28 mouse cellular contexts compared by ENCODE assay signal in the genomic region with DNA sequence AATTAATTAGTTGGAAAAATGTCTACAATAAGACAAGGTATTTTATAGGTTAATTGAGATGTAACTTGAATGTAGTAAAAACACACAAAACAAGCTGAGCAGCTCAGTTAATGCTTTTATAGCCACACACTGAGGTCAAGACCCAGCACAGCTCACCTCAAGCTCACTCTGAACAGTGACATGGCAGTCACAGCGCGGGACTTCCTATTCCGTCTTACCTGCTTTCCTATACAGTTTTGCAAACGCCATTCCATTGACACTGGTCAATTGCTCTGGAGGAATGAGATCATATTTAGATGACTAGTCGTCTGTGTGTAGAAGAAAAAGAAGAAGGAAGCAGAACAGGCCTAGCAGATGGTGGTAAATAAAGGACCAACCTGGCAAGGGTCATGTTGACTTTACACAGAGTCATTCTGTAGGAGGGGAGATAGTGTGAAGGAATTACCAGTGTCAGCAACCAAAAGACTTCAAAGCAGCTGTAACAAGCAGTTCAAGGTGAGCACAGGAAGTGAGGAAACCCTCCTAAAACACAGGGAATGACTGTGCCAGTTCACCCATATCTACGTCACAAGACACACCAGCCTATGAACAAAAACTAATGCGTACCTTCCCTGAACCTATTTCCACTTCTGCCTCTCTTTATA.
DNase-seq lines count a peak whose midpoint lies in the region; ATAC-seq and TF ChIP-seq lines count a peak whose summit lies in the region.
"Had no signal": no experiment of that assay in that cellular context is flagged by ENCODE, and none has a peak within 500 bp of the region (broad histone marks: within the 10 kb centered on the region; RNA-seq: fewer than 3 reads in every experiment).

No protein-coding gene starts in this region.

- no peak overlapping the region for H3K9ac ChIP-seq in kidney, embryonic 15.5 days
- no peak overlapping the region for H3K9ac ChIP-seq in kidney, embryonic 14.5 days (ENCODE audit: low read depth, low read length)
- H3K9ac ChIP-seq in intestine, postnatal 0 days (ENCODE audit: low read depth, low read length): no peak overlapping the region
- no peak overlapping the region for H3K9ac ChIP-seq in stomach, postnatal 0 days (ENCODE audit: low read length)
- no peak overlapping the region for H3K9ac ChIP-seq in forebrain, postnatal 0 days
- H3K9ac ChIP-seq: embryonic facial prominence, embryonic 12.5 days; forebrain, embryonic 15.5 days; heart, embryonic 12.5 days; hindbrain, embryonic 13.5 days had no signal

- TF ChIP-seq CTCF in intestine, postnatal 0 days (IDR thresholded peaks at IDR 0.05; ENCODE audit: low read depth): no peak
- TF ChIP-seq CTCF in stomach, postnatal 0 days (IDR thresholded peaks at IDR 0.05; ENCODE audit: low read depth): no peak
- no peak for TF ChIP-seq CTCF in forebrain, postnatal 0 days (IDR thresholded peaks at IDR 0.05; ENCODE audit: low read depth)
- TF ChIP-seq CTCF in left cerebral cortex, adult 2 months (IDR thresholded peaks at IDR 0.05): no peak

- H3K27me3 ChIP-seq in kidney, embryonic 15.5 days: no peaks in the 10 kb centered on the region
- H3K27me3 ChIP-seq in kidney, embryonic 14.5 days (ENCODE audit: control insufficient read depth, insufficient read depth, low read length): no peaks in the 10 kb centered on the region
- H3K27me3 ChIP-seq in intestine, postnatal 0 days (replicated peaks; ENCODE audit: control insufficient read depth, insufficient read depth, low read length): no peaks in the 10 kb centered on the region
- H3K27me3 ChIP-seq in stomach, postnatal 0 days (ENCODE audit: control insufficient read depth, insufficient read depth, low read length): no peaks in the 10 kb centered on the region
- H3K27me3 ChIP-seq in forebrain, postnatal 0 days (ENCODE audit: insufficient read depth, low read length): no peaks in the 10 kb centered on the region
- H3K27me3 ChIP-seq: embryonic facial prominence, embryonic 12.5 days; forebrain, embryonic 15.5 days; heart, embryonic 12.5 days; hindbrain, embryonic 13.5 days had no signal

- no peaks in the 10 kb centered on the region for H3K36me3 ChIP-seq in kidney, embryonic 15.5 days
- no peaks in the 10 kb centered on the region for H3K36me3 ChIP-seq in kidney, embryonic 14.5 days (ENCODE audit: control insufficient read depth, insufficient read depth, low read length)
- H3K36me3 ChIP-seq in intestine, postnatal 0 days (ENCODE audit: control insufficient read depth, insufficient read depth): no peaks in the 10 kb centered on the region
- H3K36me3 ChIP-seq in stomach, postnatal 0 days (ENCODE audit: control insufficient read depth, insufficient read depth, low read length): no peaks in the 10 kb centered on the region
- no peaks in the 10 kb centered on the region for H3K36me3 ChIP-seq in forebrain, postnatal 0 days (ENCODE audit: insufficient read depth)
- H3K36me3 ChIP-seq: embryonic facial prominence, embryonic 12.5 days; forebrain, embryonic 15.5 days; heart, embryonic 12.5 days; hindbrain, embryonic 13.5 days had no signal

- peaks cover 5% of the 10 kb centered on the region; the same call in 1 of the 2 replicates for H3K4me1 ChIP-seq in kidney, embryonic 15.5 days
- H3K4me1 ChIP-seq in kidney, embryonic 14.5 days (ENCODE audit: control insufficient read depth, insufficient read depth, low read length): no peaks in the 10 kb centered on the region
- H3K4me1 ChIP-seq in intestine, postnatal 0 days (replicated peaks; ENCODE audit: control insufficient read depth, insufficient read depth, low read length): no peaks in the 10 kb centered on the region; the same call in 1 of the 2 replicates
- H3K4me1 ChIP-seq in stomach, postnatal 0 days (replicated peaks; ENCODE audit: control insufficient read depth, insufficient read depth): no peaks in the 10 kb centered on the region
- peaks cover 5% of the 10 kb centered on the region for H3K4me1 ChIP-seq in forebrain, postnatal 0 days (ENCODE audit: insufficient read depth)
- H3K4me1 ChIP-seq: embryonic facial prominence, embryonic 12.5 days had no signal

- H3K4me2 ChIP-seq in kidney, embryonic 15.5 days: no peak overlapping the region
- H3K4me2 ChIP-seq in kidney, embryonic 14.5 days (replicated peaks; ENCODE audit: low read depth, low read length): no peak overlapping the region
- H3K4me2 ChIP-seq in intestine, postnatal 0 days (replicated peaks; ENCODE audit: low read depth): no peak overlapping the region
- H3K4me2 ChIP-seq in stomach, postnatal 0 days (replicated peaks; ENCODE audit: low read depth): no peak overlapping the region
- no peak overlapping the region for H3K4me2 ChIP-seq in forebrain, postnatal 0 days (ENCODE audit: low read depth)
- H3K4me2 ChIP-seq: embryonic facial prominence, embryonic 12.5 days; forebrain, embryonic 15.5 days; heart, embryonic 12.5 days; hindbrain, embryonic 13.5 days had no signal

- intact Hi-C loops in left cerebral cortex, adult 2 months (cut with DNase I): loop anchor here (5.0 kb wide), 1 partner anchor 137 kb away; no protein-coding TSS in a partner anchor

- DNase-seq in stomach, postnatal 0 days (ENCODE audit: low spot score): peak; percentile 38
- DNase-seq in forebrain, postnatal 0 days: no peak
- no peak for DNase-seq in left cerebral cortex, adult 2 months (ENCODE audit: extremely low spot score in 1 of 2, low spot score in 2 of 2)
- DNase-seq: adrenal gland, postnatal 10 days; cerebellum, adult 11 months; cerebellum, adult 9-10 months; cerebellum, postnatal 36 days; embryo, embryonic 11 days; heart, adult 2 months; heart, postnatal 4 days; kidney, adult 9 months; kidney, postnatal 25 days; lung, adult 18-20 months; lung, postnatal 14 days; midbrain, embryonic 14.5 days; retina, postnatal 1 day; right cerebral cortex, postnatal 14 days; thymus, adult 2 months; thymus, postnatal 36 days had no signal

- ATAC-seq in kidney, embryonic 15.5 days (replicated peaks; ENCODE audit: low FRiP score): 0 out of 2 replicates have a peak, but pooled peaks have one; percentile 25
- no peak for ATAC-seq in kidney, embryonic 14.5 days (ENCODE audit: low FRiP score, low TSS enrichment)
- ATAC-seq in CD4-positive, CD25-positive, alpha-beta regulatory T cell, adult 4 months: peak; percentile 34
- ATAC-seq in intestine, postnatal 0 days: peak; percentile 86
- ATAC-seq in stomach, postnatal 0 days (ENCODE audit: low FRiP score, low TSS enrichment): peak; percentile 95
- no peak for ATAC-seq in forebrain, postnatal 0 days
- ATAC-seq: forebrain, embryonic 15.5 days had no signal

- no peak overlapping the region for H3K27ac ChIP-seq in kidney, embryonic 15.5 days
- no peak overlapping the region for H3K27ac ChIP-seq in kidney, embryonic 14.5 days (ENCODE audit: low read depth, low read length)
- H3K27ac ChIP-seq in intestine, postnatal 0 days (ENCODE audit: low read depth, low read length): peak overlapping the region; percentile 51
- 0 out of 2 replicates have a peak overlapping the region, but pooled peaks have one; percentile 13 for H3K27ac ChIP-seq in stomach, postnatal 0 days (replicated peaks)
- no peak overlapping the region for H3K27ac ChIP-seq in forebrain, postnatal 0 days (ENCODE audit: low read depth, low read length)
- no peak overlapping the region for H3K27ac ChIP-seq in left cerebral cortex, adult 2 months
- H3K27ac ChIP-seq: embryonic facial prominence, embryonic 12.5 days; forebrain, embryonic 15.5 days; heart, adult 2 months; hindbrain, embryonic 13.5 days had no signal

- H3K9me3 ChIP-seq in kidney, embryonic 15.5 days (replicated peaks): no peaks in the 10 kb centered on the region
- H3K9me3 ChIP-seq in kidney, embryonic 14.5 days (ENCODE audit: control insufficient read depth, low read length): no peaks in the 10 kb centered on the region
- H3K9me3 ChIP-seq in intestine, postnatal 0 days (ENCODE audit: control insufficient read depth): no peaks in the 10 kb centered on the region
- no peaks in the 10 kb centered on the region for H3K9me3 ChIP-seq in stomach, postnatal 0 days (ENCODE audit: control insufficient read depth, low read length)
- H3K9me3 ChIP-seq in forebrain, postnatal 0 days (ENCODE audit: low read length): no peaks in the 10 kb centered on the region
- H3K9me3 ChIP-seq: embryonic facial prominence, embryonic 12.5 days; forebrain, embryonic 15.5 days; G1E; heart, embryonic 12.5 days; hindbrain, embryonic 13.5 days had no signal

- WGBS in kidney, embryonic 15.5 days: 61% methylated on average over 7 of the region's 7 CpGs
- 55% methylated on average over 7 of the region's 7 CpGs for WGBS in kidney, embryonic 14.5 days
- WGBS in intestine, postnatal 0 days: 40% methylated on average over 7 of the region's 7 CpGs
- 63% methylated on average over 7 of the region's 7 CpGs for WGBS in stomach, postnatal 0 days
- 87% methylated on average over 7 of the region's 7 CpGs for WGBS in forebrain, postnatal 0 days

- no peak for TF ChIP-seq EP300 in stomach, postnatal 0 days (optimal IDR thresholded peaks at IDR 0.05)

- H3K4me3 ChIP-seq in kidney, embryonic 15.5 days (replicated peaks): no peak overlapping the region
- H3K4me3 ChIP-seq in kidney, embryonic 14.5 days (ENCODE audit: low read length): no peak overlapping the region
- H3K4me3 ChIP-seq in intestine, postnatal 0 days (ENCODE audit: low read depth, low read length): no peak overlapping the region
- no peak overlapping the region for H3K4me3 ChIP-seq in stomach, postnatal 0 days (ENCODE audit: low read depth, low read length)
- no peak overlapping the region for H3K4me3 ChIP-seq in forebrain, postnatal 0 days (ENCODE audit: low read depth, low read length)
- H3K4me3 ChIP-seq in left cerebral cortex, adult 2 months: no peak overlapping the region
- H3K4me3 ChIP-seq: embryonic facial prominence, embryonic 12.5 days; forebrain, embryonic 15.5 days; heart, adult 2 months; heart, embryonic 12.5 days; hindbrain, embryonic 13.5 days had no signal

Comparison
In these comparisons a context has a peak if more than half of its experiments do, and no peak if none do; other contexts are left out.
1. ATAC-seq: peak in kidney, embryonic 15.5 days (single experiment), CD4-positive, CD25-positive, alpha-beta regulatory T cell, adult 4 months (single experiment), intestine, postnatal 0 days (single experiment) and stomach, postnatal 0 days (single experiment); none in kidney, embryonic 14.5 days (single experiment) and forebrain, postnatal 0 days (single experiment).
2. H3K27ac ChIP-seq: peak in intestine, postnatal 0 days (single experiment) and stomach, postnatal 0 days (single experiment); none in kidney, embryonic 15.5 days (single experiment), kidney, embryonic 14.5 days (single experiment), forebrain, postnatal 0 days (single experiment) and left cerebral cortex, adult 2 months (single experiment).